Mouse (Mus musculus): ENCODE results near the gene Cfap73.

Cfap73 gene

DNA sequence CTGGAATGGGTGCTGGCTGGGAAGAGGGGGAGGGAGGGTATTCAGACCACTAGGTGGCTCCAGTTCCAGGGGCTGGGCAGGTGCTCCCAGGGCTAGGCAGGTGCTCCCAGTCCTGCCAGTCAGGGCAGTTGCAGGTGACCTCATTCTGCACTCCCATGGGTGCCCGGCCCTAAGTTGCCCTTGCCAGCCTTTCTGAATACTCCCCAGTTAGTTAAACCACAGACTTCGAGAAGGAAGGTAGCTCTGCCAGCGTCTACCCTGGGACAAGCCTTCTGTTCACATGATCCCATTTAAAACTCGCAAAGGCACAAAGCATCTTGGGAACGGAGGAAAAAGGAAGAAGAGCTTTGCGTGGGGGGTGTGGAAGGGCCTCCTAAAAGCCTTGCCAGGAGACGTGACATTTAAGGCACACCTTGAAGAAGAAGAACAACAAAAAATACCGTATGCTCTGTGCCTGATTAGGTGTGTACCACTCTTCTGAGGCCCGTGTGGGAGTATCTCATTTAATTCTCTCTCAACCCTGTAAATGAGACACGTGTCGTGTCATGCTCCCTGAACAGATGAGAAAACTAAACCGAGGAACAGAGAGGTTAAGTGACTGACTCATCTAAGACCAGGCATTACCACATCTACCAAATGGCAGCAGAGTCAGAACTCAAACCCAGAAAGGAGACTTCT is 13.9 kb upstream of the Cfap73 start:
- DNase-seq (ENCODE audit: low read depth), result peak; percentile 30

DNA sequence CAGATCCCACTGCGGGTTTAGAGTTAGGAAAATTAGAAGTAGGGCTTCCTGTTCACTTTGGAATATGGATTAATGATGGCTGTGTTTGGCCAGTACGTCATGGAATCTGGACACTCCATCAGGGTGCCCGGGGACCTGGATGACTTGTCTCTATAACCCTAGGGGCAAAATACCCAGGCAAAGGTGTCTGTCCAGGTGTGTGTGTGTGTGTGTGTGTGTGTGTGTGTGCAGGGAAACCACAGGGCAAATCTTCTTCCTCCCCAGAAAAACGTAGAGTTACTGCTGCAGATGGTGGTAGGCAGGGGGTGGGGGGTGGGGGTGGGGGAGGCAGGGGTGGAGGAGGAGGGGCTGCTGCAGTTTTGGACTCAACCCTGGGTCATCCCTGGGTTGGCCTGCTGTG is 13.3 kb upstream of the Cfap73 start:
- DNase-seq (ENCODE audit: low read depth), result no peak

GRCm38 (mm10) chr5:120645851-120646250 is 11.8 kb upstream of the Cfap73 start:
- DNase-seq (ENCODE audit: low read depth), result no peak

- DNase-seq (ENCODE audit: low read depth), result no peak
Measured at GRCm38 (mm10) chr5:120644227-120644626, 10.2 kb upstream of the Cfap73 start.

DNA sequence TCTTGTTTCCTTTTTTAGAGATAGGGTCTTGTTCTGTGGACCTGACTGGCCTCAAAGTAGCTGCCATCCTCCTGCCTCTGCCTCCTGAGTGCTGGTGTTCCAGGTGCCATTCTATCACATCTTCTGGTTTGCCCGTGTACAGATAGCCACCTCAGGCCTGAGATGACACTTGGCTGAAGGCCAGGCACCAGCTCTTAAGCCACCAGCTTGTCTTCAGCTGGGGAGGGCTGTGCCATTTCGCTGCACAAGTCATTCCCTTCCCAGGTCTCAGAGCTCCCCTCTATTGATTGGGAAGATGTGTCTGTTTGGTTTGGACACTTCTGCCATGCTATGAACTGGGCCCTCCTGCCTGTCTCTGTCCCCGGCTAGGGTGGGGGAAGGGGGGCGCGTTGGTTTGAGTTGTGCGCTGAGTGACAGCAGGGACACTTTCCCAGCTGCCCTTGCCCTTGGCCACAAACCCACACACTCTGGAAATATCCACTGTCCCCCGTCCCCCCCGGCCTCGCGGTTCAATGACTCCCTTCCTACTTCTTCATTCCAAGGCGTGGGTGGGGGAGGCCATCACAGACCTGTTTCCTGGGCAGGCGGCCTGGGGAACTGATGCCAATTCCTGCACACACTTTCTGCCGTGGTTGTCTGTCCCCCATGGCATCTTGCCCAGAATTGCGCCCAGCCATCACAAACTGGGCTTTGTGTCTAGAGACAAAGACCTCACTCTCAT is 9.5 kb upstream of the Cfap73 start:
- DNase-seq (ENCODE audit: low read depth), result no peak

DNA sequence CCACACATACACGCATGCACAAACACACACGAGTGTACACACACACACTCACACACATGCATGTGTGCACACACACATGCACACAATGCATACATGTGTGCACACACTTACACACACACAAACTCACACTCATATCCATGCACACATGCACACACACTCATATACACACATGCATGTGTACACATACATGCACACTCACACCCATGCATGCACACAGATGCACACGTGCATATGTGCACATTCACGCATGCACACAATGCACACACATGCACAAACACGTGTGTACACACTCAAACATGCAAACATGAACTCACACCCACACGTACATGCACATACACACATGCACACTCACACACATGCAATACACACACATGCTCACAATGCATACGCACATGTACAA is 6.1 kb upstream of the Cfap73 start:
- DNase-seq (ENCODE audit: low read depth), result no peak

GRCm38 (mm10) chr5:120635633-120636032 is 1.6 kb upstream of the Cfap73 start:
- DNase-seq (ENCODE audit: low read depth), result no peak

- DNase-seq (ENCODE audit: low read depth), result no peak
Measured at GRCm38 (mm10) chr5:120634860-120635259, 825 bp upstream of the Cfap73 start.

GRCm38 (mm10) chr5:120631892-120632291 is 2.1 kb downstream of the Cfap73 start:
- DNase-seq (ENCODE audit: low read depth), result no peak

DNA sequence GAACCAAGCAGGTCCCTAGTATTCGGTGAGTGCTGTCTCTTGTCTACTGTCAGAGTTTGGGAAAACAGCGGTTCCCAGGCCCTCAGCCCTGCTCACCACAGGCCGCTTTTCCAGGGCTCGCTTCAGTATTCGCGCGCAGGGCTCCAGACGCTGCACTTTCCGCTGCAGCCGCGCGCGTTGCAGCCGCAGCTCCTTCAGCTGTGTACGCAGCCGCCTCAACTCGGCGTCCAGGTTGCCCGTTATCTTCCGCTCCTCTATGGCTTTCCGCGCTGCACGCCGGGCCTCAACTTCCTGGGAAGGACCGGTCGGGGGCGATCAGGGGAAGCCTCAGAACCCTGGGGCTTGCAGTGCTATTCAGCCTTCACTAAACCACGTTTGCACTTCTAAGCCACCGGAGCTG is 2.9 kb downstream of the Cfap73 start:
- DNase-seq (ENCODE audit: low read depth), result no peak

DNA sequence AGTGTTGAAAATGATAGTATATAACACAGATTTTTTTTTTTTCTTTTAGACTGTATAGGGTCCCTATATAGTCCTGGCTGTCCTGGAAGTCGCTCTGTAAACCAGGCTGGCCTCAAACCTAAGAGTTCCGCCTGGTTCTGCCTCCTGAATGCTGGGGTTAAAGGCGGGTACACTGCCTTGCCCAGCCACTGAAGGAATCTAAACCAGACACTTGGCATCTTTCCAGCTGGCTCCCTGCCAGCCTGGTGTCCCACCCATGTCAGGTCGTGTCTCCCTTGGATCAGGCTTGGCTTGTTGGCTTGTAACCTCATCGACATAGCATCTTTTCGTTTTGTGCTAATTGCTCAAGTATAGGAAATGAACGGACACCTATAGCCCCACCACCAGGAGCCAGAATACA is 5.4 kb downstream of the Cfap73 start:
- no peak for DNase-seq (ENCODE audit: low read depth)

DNA sequence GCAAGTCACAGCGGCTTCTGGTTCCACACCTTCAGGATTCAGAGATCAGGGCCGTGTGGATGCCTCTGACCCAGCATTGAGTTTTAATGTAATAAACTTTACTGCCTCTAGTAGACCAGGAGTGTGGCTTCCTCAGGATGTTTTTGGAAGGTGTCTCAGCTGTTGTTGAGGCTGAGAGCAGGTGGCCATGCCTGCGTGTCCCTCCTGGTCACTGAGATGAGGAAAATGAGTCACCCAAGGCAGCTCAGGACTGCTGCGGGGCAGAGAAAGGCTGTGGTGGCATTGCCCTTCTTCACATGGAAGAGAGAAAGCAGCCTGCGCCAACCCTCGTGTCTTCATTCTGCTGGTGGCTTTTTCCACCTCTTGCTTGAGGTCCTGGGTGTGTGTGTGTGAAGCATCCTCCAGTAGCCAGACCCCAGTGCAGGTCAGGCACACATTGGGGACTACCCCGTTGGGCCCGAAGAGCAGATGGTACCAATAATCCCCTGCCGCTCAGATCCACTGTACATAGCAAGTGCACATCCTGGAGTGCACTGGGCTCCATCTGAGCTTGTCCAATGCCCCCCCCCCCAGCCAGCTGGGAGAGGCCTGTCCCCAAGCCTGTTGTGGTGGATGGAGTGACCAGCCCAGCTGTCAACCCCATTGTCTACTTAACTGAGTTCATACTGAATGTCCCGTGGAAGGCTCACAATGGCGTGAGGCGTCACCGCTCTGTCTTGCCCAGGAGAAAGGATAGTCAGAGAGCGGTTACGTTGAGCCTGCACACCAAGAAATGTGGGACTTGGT is 6.3 kb downstream of the Cfap73 start:
- DNase-seq (ENCODE audit: low read depth), result no peak

DNA sequence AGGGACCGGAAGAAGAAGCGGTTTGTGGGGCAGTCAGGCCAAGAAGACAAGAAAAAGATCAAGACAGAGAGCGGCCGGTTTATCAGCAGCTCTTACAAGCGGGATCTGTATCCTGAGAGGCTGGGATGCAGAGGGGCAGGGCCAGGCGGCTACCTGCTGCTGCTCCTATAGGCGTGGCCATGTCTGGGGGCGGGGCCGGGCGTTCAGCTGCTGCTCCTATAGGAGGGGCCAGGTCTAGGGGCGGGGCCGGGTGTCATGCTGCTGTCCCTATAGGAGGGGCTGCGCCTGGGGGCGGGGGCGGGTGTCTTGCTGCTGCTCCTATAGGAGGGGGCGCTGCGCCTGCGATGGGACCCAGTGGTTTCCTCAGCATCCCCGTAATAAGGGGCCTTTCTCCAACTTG is 7.6 kb downstream of the Cfap73 start:
- DNase-seq (ENCODE audit: low read depth), result no peak

DNA sequence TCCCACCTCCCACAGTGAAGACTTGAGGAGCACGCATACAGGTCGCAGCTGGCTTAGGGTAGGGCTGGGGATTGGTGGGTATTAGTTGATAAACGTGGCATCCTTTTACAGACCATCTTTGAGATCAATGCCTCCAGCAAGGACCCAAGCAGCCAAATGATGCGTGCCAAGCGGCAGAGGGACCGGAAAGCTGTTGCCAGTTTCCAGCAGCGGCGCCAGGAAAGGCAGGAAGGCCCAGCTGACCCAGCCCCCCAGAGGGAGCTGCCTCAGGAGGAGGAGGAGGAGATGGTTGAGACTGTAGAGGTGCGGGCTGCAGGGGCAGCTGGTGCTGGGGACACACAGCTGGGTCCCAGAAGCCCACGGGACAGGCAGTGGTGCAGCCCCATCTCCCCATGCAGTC is 9.6 kb downstream of the Cfap73 start:
- no peak for DNase-seq (ENCODE audit: low read depth)

GRCm38 (mm10) chr5:120622198-120622851 is 11.7 kb downstream of the Cfap73 start:
- DNase-seq (ENCODE audit: low read depth), result no peak

DNA sequence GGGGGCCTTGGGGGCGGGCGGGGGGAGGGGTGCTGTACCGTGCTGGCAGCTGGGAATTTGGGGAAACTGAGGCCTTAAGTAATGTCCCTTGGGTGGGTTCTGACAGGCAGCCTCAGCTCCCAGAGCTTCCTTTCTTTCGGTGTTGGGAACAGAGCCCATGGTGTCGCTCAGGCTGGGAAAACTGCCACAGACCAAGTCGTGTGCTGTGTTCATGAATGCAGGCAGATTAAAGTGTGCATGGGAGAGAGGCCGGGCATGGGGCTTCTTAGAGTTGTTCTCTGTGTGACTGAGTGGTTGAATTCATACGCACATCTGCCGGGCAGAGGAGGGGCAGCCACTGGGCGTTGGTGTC is 12.2 kb downstream of the Cfap73 start:
- DNase-seq (ENCODE audit: low read depth), result no peak

DNA sequence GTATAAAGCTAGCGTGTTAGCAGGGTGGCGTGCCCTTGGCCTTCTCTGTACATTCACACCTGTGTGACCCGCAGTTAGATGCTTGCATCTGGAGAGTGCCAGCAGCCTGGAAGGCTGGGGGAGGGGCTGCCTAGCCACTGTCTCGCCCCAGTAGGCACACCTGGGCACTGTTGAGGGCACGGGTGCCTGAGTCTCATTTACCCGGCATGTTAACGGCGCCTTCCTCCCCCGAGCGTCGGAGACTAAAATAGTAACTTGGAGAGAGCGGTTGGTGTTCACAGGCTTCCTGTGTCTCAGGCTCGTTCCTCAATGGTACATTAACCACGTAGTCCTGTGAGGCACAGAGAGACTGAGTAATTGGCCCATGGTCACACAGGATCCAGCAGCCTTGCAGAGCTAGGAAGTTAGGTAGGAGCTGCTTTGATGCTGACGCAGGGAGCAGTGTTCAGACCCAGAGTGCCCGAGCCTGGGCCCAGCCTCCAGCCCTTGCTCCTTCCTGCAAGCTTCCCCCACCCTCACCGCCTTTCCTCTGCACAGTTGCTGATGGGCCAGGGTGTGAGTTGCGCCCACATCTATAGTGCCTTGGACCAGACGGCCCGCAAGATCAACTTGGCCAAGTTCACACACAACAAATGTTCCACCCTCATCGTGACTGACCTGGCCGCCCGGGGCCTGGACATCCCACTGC is 12.8 kb downstream of the Cfap73 start:
- no peak for DNase-seq (ENCODE audit: low read depth)

DNA sequence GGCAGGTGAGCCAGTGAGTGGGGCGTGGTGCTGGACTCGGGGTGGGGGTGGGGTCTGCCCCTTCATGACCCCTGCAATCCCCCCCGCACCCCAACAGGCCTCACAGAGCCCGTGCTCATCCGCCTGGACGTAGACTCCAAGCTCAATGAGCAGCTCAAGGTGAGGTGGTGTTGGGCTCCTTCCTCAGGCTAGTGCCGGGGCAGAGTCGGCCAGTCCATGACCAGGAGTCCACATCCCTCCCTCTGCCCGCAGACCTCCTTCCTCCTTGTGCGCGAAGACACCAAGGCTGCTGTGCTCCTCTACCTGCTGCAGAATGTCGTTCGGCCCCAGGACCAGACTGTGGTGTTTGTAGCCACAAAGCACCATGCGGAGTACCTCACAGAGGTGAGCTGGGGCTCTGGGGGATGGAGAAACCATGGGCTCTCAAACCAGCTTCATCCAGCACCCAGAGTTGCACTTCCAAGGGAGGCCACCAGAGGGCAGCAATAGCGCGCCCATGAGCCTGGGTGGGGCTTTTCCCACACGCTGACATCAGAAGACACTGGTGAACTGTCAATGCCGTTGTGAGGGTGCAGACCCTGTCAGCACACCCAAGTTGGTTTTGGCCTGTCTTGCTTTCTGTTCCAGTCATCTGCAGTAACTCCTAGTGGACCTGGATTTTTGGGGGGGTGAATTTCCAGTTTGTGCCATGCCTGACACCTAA is 13.5 kb downstream of the Cfap73 start:
- peak; percentile 87 for DNase-seq (ENCODE audit: low read depth)

DNA sequence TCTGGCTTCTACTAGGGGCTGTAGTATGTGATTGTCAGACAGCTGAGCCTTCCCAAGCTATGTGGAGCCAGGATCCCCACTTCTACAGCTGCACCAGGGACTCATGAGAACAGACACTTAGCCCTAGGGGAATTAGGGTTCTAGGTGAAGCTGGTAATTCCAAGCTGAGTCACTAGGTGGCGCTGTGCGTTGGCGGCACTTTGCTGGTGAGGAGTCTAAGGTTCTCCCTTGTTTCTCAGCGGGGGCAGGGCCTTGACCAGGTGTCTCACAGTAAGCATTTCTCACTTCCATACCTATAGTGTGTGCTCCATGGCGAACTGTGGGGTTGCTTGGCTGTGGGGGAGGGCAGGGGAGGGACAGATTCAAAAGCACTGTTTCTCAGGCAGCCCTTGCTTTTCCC is 14.8 kb downstream of the Cfap73 start:
- peak; percentile 65 for DNase-seq (ENCODE audit: low read depth)

GRCm38 (mm10) chr5:120618778-120619177 is 15.3 kb downstream of the Cfap73 start:
- no peak for DNase-seq (ENCODE audit: low read depth)

DNA sequence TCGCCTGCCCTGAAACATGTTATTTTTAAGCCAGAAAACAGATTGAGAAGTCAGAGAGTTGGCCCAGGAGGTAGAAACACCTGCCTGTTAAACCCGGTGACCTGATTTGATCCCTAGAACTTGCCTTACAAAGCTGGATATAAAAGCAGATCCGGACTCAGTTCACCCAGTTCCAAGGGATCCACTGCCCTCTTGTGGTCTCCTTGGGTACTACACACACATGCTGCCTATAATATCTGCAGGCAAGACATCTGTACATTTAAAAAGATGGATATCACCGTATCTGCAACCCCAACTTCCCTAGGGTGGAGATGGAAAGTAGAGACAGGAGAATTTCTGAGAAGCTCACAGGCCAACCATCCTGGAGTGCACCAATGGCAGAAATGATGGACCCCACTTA is 18.1 kb downstream of the Cfap73 start:
- DNase-seq (ENCODE audit: low read depth), result no peak
